Mouse (Mus musculus): ENCODE results near the gene Tbc1d7. TPM values are rescaled to one million over a fixed set of nuclear protein-coding genes. Genes with fewer than 3 reads are reported as not detected.

Tbc1d7 gene
- polyA plus RNA-seq, 1 experiment: 31.4 TPM

DNA sequence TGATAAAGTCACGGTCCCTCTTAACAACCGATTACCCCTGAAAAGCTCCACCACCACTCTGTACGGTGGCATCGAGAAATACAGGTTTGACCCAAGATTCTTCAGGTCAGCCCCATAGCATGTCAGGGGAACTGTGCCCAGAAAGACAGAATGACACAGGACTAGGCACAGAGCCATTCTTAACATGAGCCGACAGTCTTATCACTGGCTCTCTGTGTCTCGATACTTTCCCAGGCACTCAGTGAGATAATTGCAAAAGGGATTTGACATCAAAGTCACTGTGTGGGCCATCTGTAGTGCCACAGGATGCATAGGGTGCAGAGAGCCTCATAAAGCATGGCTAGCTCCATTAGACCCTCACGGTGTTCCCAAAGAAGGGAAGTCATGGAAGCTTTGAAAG lies 37.9 kb downstream of the Tbc1d7 start:
- Histone ChIP-seq H3K27me3 (ENCODE audit: control insufficient read depth, insufficient read depth, insufficient read length) (no peaks in the 10 kb centered on the region), H3ac (ENCODE audit: control insufficient read depth, insufficient read length) (no peak overlapping the region), H3K4me3 (no peak overlapping the region), H3K36me3 (ENCODE audit: control insufficient read depth, insufficient read depth) (no peaks in the 10 kb centered on the region), H3K79me2 (ENCODE audit: control insufficient read depth, insufficient read depth) (no peaks in the 10 kb centered on the region), H3K4me2 (ENCODE audit: low read depth) (no peak overlapping the region)
- no peak for TF ChIP-seq USF1 (IDR thresholded peaks at IDR 0.05; ENCODE audit: low read depth)
- TF ChIP-seq MYOG (IDR thresholded peaks at IDR 0.05; ENCODE audit: control insufficient read depth in 1 of 3, insufficient read depth in 1 of 3, insufficient read length in 2 of 3, low read depth in 2 of 3): no peak
- no peak for TF ChIP-seq E2F4 (IDR thresholded peaks at IDR 0.05; ENCODE audit: insufficient read depth)
- no peak for TF ChIP-seq MAX (IDR thresholded peaks at IDR 0.05; ENCODE audit: low read depth)
- no peak for TF ChIP-seq TCF12 (IDR thresholded peaks at IDR 0.05; ENCODE audit: insufficient read depth, poor library complexity, severe bottlenecking)
- TF ChIP-seq SRF (IDR thresholded peaks at IDR 0.05; ENCODE audit: control insufficient read depth, insufficient read length, low read depth): no peak
- TF ChIP-seq POLR2AphosphoS2 (IDR thresholded peaks at IDR 0.05; ENCODE audit: insufficient read length, low read depth): no peak
- TF ChIP-seq CEBPB (IDR thresholded peaks at IDR 0.05; ENCODE audit: insufficient read depth, poor library complexity, severe bottlenecking): no peak
- no peak for TF ChIP-seq REST (IDR thresholded peaks at IDR 0.05; ENCODE audit: insufficient read depth, insufficient read length)
- no peak for TF ChIP-seq TCF3 (IDR thresholded peaks at IDR 0.05; ENCODE audit: insufficient read length, low read depth)

DNA sequence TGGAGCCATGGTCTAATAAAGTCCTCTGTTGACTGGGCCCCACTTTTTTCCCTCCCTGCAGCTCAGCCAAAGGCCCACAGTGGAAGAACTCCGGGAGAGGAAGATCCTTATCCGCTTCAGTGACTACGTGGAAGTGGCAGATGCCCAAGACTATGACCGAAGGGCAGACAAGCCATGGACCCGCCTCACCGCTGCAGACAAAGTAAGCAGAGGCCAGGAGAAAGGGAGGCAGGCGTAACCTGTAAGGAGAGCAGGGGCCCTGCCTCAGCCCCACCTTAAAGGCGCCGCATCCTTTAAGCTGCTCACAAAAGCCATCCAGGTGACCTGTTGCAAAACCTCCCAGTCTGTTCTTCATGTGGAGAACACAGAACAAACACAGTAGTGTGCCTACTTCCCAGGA lies 38.4 kb downstream of the Tbc1d7 start:
- Histone ChIP-seq H3K27me3 (ENCODE audit: control insufficient read depth, insufficient read depth, insufficient read length) (no peaks in the 10 kb centered on the region), H3K79me2 (ENCODE audit: control insufficient read depth, insufficient read depth) (no peaks in the 10 kb centered on the region), H3K4me2 (ENCODE audit: low read depth) (no peak overlapping the region), H3K4me3 (no peak overlapping the region), H3ac (ENCODE audit: control insufficient read depth, insufficient read length) (no peak overlapping the region), H3K36me3 (ENCODE audit: control insufficient read depth, insufficient read depth) (no peaks in the 10 kb centered on the region)
- TF ChIP-seq USF1 (IDR thresholded peaks at IDR 0.05; ENCODE audit: low read depth): no peak
- no peak for TF ChIP-seq MYOD1 (IDR thresholded peaks at IDR 0.05; ENCODE audit: control insufficient read depth in 1 of 3, insufficient read length in 2 of 3, low read depth in 2 of 3)
- TF ChIP-seq REST (IDR thresholded peaks at IDR 0.05; ENCODE audit: insufficient read depth, insufficient read length): no peak
- no peak for TF ChIP-seq MYOG (IDR thresholded peaks at IDR 0.05; ENCODE audit: control insufficient read depth in 1 of 3, insufficient read depth in 1 of 3, insufficient read length in 2 of 3, low read depth in 2 of 3)
- no peak for TF ChIP-seq POLR2AphosphoS2 (IDR thresholded peaks at IDR 0.05; ENCODE audit: insufficient read length, low read depth)
- no peak for TF ChIP-seq TCF12 (IDR thresholded peaks at IDR 0.05; ENCODE audit: insufficient read depth, poor library complexity, severe bottlenecking)
- no peak for TF ChIP-seq MAX (IDR thresholded peaks at IDR 0.05; ENCODE audit: low read depth)
- TF ChIP-seq TCF3 (IDR thresholded peaks at IDR 0.05; ENCODE audit: insufficient read length, low read depth): no peak
- TF ChIP-seq POLR2A (IDR thresholded peaks at IDR 0.05; ENCODE audit: insufficient read length, low read depth): no peak
- no peak for TF ChIP-seq CEBPB (IDR thresholded peaks at IDR 0.05; ENCODE audit: insufficient read depth, poor library complexity, severe bottlenecking)
- no peak for TF ChIP-seq SRF (IDR thresholded peaks at IDR 0.05; ENCODE audit: control insufficient read depth, insufficient read length, low read depth)
- TF ChIP-seq E2F4 (IDR thresholded peaks at IDR 0.05; ENCODE audit: insufficient read depth): no peak

DNA sequence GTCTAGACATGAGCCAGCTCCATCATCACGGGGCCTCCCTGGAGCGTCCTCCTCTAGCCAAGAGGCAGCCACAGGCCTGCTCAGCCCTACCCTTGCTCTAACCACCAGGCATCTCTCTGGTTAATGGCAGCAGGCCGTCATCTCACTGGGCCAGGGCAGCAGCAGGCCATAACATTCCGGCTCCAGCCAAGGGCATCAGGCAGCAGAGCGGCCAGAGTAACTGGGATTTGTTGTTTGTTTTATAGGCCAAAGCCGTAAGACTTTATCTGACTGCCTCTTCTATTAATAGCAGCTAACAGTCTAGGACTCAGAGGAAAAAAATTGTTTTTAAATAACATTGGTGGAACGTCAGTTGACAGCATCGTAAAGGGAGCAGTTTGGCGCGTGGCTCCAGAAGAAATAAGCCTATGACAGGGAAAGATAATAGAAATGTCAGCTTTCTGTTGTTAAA lies 39.5 kb downstream of the Tbc1d7 start:
- Histone ChIP-seq H3K4me3 (no peak overlapping the region), H3ac (ENCODE audit: control insufficient read depth, insufficient read length) (no peak overlapping the region), H3K36me3 (ENCODE audit: control insufficient read depth, insufficient read depth) (no peaks in the 10 kb centered on the region), H3K27me3 (ENCODE audit: control insufficient read depth, insufficient read depth, insufficient read length) (peaks cover 1% of the 10 kb centered on the region), H3K79me2 (ENCODE audit: control insufficient read depth, insufficient read depth) (no peaks in the 10 kb centered on the region), H3K4me2 (ENCODE audit: low read depth) (no peak overlapping the region)
- no peak for TF ChIP-seq E2F4 (IDR thresholded peaks at IDR 0.05; ENCODE audit: insufficient read depth)

DNA sequence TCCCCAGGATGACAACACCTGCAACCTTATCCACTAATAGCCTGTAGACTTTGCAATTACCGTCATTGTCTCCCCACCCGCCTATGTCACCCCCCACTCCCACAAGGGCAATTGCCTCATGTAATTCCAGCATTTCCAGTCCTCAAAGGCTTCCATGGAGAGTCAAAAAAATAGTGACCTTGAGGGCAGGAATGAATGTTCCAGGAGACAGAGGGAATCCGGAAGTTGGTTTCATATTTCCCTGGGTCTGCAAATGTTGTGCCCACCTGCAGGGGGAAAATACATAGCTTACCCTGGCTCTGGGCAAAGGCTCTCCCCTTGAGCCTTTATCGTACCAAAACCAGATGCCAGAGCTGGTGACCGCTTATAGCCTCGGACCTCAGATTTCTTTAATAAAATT lies 41.1 kb downstream of the Tbc1d7 start:
- no peaks in the 10 kb centered on the region for H3K36me3 ChIP-seq (ENCODE audit: control insufficient read depth, insufficient read depth)
- TF ChIP-seq CEBPB (IDR thresholded peaks at IDR 0.05; ENCODE audit: insufficient read depth, poor library complexity, severe bottlenecking) (no peak), SRF (IDR thresholded peaks at IDR 0.05; ENCODE audit: control insufficient read depth, insufficient read length, low read depth) (no peak), TCF12 (IDR thresholded peaks at IDR 0.05; ENCODE audit: insufficient read depth, poor library complexity, severe bottlenecking) (no peak), MYOD1 (IDR thresholded peaks at IDR 0.05; ENCODE audit: control insufficient read depth in 1 of 3, insufficient read length in 2 of 3, low read depth in 2 of 3) (no peak)
- H3K4me2 ChIP-seq (ENCODE audit: low read depth): no peak overlapping the region
- no peaks in the 10 kb centered on the region for H3K79me2 ChIP-seq (ENCODE audit: control insufficient read depth, insufficient read depth)
- H3ac ChIP-seq (ENCODE audit: control insufficient read depth, insufficient read length): no peak overlapping the region
- peaks cover 4% of the 10 kb centered on the region for H3K27me3 ChIP-seq (ENCODE audit: control insufficient read depth, insufficient read depth, insufficient read length)
- H3K4me3 ChIP-seq: no peak overlapping the region

DNA sequence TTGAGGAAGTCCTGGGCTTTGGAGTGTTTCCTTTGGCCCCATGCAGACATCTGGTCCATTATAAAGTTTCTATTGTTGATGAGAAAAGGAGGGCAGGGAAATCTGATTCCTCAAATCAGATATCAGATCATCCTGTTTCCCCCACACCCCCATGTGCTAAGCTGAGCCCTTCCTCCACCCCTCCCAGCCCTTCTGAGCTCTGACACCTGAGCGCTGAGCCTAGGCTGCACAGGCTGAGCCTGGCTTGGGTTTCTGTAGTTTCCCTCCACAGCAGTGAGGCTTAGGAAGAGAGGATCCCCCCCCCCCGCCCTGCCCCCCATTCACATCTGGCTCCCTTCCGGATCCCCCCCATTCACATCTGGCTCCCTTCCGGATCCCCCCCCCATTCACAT lies 46.6 kb downstream of the Tbc1d7 start:
- Histone ChIP-seq H3K79me2 (ENCODE audit: control insufficient read depth, insufficient read depth) (no peaks in the 10 kb centered on the region), H3K4me2 (ENCODE audit: low read depth) (no peak overlapping the region), H3ac (ENCODE audit: control insufficient read depth, insufficient read length) (no peak overlapping the region), H3K4me3 (no peak overlapping the region), H3K36me3 (ENCODE audit: control insufficient read depth, insufficient read depth) (no peaks in the 10 kb centered on the region), H3K27me3 (ENCODE audit: control insufficient read depth, insufficient read depth, insufficient read length) (peaks cover 11% of the 10 kb centered on the region)
- TF ChIP-seq MYOG (IDR thresholded peaks at IDR 0.05; ENCODE audit: control insufficient read depth in 1 of 3, insufficient read depth in 1 of 3, insufficient read length in 2 of 3, low read depth in 2 of 3) (no peak), TCF12 (IDR thresholded peaks at IDR 0.05; ENCODE audit: insufficient read depth, poor library complexity, severe bottlenecking) (no peak), CEBPB (IDR thresholded peaks at IDR 0.05; ENCODE audit: insufficient read depth, poor library complexity, severe bottlenecking) (no peak), MYOD1 (IDR thresholded peaks at IDR 0.05; ENCODE audit: control insufficient read depth in 1 of 3, insufficient read length in 2 of 3, low read depth in 2 of 3) (no peak), TCF3 (IDR thresholded peaks at IDR 0.05; ENCODE audit: insufficient read length, low read depth) (no peak), POLR2AphosphoS2 (IDR thresholded peaks at IDR 0.05; ENCODE audit: insufficient read length, low read depth) (no peak), POLR2A (IDR thresholded peaks at IDR 0.05; ENCODE audit: insufficient read length, low read depth) (no peak), MAX (IDR thresholded peaks at IDR 0.05; ENCODE audit: low read depth) (no peak), USF1 (IDR thresholded peaks at IDR 0.05; ENCODE audit: low read depth) (no peak)
